Mouse (Mus musculus): ENCODE data around the gene Ggt1. TPM values are rescaled to one million over a fixed set of nuclear protein-coding genes. Genes with fewer than 3 reads are reported as not detected.

Gene Ggt1
- polyA plus RNA-seq, 1 experiment = 0.06 TPM

DNA sequence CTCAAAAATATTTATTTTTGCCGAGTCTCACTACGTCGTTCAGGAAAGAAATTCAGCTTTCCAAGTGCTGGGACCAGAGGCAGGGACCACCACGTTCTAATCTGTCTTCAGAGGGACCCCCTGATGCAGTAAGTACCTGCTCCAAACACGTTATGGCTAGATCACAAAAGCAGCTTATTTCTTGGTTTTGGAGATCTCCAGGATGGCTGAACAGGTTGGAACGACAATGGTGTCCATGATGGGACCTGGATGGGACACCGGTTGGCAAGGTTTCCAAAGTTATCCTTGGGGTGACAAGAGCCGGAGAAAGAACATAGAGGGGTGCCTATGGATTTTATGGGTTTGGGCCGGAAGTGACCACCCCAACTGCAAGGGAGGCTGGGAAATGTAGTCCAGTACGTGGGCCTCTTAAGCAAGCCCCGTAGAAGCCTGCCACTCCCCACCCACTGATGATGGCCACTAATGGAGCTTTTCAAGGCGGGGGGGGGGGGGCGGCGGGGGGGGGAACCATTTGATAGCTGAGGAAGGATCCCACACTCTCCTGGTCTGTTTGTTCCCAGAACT, 72.3 kb downstream of the Ggt1 start:
- H3K79me2 ChIP-seq (ENCODE audit: control insufficient read depth, insufficient read depth) = no peaks in the 10 kb centered on the region
- H3K27me3 ChIP-seq (ENCODE audit: control insufficient read depth, insufficient read depth, insufficient read length) = peaks cover 13% of the 10 kb centered on the region
- no peaks in the 10 kb centered on the region for H3K36me3 ChIP-seq (ENCODE audit: control insufficient read depth, insufficient read depth)
- H3K4me3 ChIP-seq = no peak overlapping the region
- TF ChIP-seq USF1 (IDR thresholded peaks at IDR 0.05; ENCODE audit: low read depth) (no peak), E2F4 (IDR thresholded peaks at IDR 0.05; ENCODE audit: insufficient read depth) (no peak), TCF3 (IDR thresholded peaks at IDR 0.05; ENCODE audit: insufficient read length, low read depth) (no peak), MYOD1 (IDR thresholded peaks at IDR 0.05; ENCODE audit: control insufficient read depth in 1 of 3, insufficient read length in 2 of 3, low read depth in 2 of 3) (no peak), REST (IDR thresholded peaks at IDR 0.05; ENCODE audit: insufficient read depth, insufficient read length) (no peak), POLR2A (IDR thresholded peaks at IDR 0.05; ENCODE audit: insufficient read length, low read depth) (no peak), MYOG (IDR thresholded peaks at IDR 0.05; ENCODE audit: control insufficient read depth in 1 of 3, insufficient read depth in 1 of 3, insufficient read length in 2 of 3, low read depth in 2 of 3) (no peak), MAX (IDR thresholded peaks at IDR 0.05; ENCODE audit: low read depth) (no peak), POLR2AphosphoS2 (IDR thresholded peaks at IDR 0.05; ENCODE audit: insufficient read length, low read depth) (no peak), SRF (IDR thresholded peaks at IDR 0.05; ENCODE audit: control insufficient read depth, insufficient read length, low read depth) (no peak), CEBPB (IDR thresholded peaks at IDR 0.05; ENCODE audit: insufficient read depth, poor library complexity, severe bottlenecking) (no peak), TCF12 (IDR thresholded peaks at IDR 0.05; ENCODE audit: insufficient read depth, poor library complexity, severe bottlenecking) (no peak)
- H3K4me2 ChIP-seq (ENCODE audit: low read depth) = no peak overlapping the region
- no peak overlapping the region for H3ac ChIP-seq (ENCODE audit: control insufficient read depth, insufficient read length)

DNA sequence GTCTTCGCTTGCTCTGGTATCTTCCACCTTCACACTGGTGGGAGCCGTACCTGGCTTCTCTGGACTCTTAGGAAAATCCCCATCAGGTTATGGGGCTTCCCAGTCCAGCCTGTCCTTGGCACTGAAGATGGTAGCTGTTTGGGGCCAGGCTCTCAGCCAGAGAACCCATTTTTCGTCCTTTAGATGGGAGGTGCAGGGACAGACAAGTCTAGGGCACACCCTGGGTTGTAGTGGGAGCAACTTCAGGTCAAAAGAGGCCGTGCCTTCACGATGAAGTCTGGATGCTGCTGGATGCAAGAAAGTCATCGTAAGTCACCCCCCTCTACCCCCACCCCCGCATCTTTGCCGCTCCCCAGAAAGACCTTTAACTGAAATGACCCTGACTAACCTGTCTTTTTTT, 73.2 kb downstream of the Ggt1 start:
- TF ChIP-seq CEBPB (IDR thresholded peaks at IDR 0.05; ENCODE audit: insufficient read depth, poor library complexity, severe bottlenecking) (no peak), TCF12 (IDR thresholded peaks at IDR 0.05; ENCODE audit: insufficient read depth, poor library complexity, severe bottlenecking) (no peak)
- Histone ChIP-seq H3ac (ENCODE audit: control insufficient read depth, insufficient read length) (no peak overlapping the region), H3K27me3 (ENCODE audit: control insufficient read depth, insufficient read depth, insufficient read length) (peaks cover 17% of the 10 kb centered on the region), H3K4me3 (no peak overlapping the region), H3K36me3 (ENCODE audit: control insufficient read depth, insufficient read depth) (no peaks in the 10 kb centered on the region), H3K79me2 (ENCODE audit: control insufficient read depth, insufficient read depth) (no peaks in the 10 kb centered on the region), H3K4me2 (ENCODE audit: low read depth) (no peak overlapping the region)

DNA sequence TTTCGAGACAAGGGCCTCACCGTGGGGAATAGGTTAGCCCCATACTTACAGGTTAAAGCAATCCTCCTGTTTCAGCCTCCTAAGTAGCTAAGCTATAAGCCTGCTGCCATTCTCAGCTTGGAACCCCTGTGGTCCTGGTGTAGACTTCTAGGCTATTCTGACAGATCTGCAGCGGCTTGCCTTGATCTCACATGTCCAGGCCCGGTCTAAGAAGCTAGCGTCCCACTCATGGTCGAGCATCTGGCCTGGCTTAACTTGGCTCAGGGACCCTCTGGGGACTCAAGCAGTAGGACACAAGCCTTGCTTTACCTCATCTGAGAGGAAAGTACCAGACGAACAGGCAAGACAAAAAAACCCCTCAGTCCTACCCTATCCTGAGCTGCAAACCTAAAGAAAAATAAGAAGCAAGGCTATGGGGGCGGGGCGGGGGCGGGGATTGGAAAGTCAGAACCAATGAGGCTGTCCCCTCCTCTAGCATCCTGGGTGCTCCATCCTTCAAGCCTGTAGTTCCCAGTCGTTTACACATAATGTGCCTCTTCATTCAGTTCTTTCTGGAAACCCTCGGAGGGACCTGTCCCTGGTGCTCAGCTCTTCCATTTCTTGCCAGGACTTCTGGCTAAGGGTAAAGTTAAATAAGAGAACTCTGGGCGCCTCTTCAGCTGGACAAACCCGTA, 73.8 kb downstream of the Ggt1 start:
- Histone ChIP-seq H3K4me3 (no peak overlapping the region), H3ac (ENCODE audit: control insufficient read depth, insufficient read length) (no peak overlapping the region)
- TF ChIP-seq SRF (IDR thresholded peaks at IDR 0.05; ENCODE audit: control insufficient read depth, insufficient read length, low read depth) = no peak
- no peak for TF ChIP-seq MYOG (IDR thresholded peaks at IDR 0.05; ENCODE audit: control insufficient read depth in 1 of 3, insufficient read depth in 1 of 3, insufficient read length in 2 of 3, low read depth in 2 of 3)
- no peak for TF ChIP-seq CEBPB (IDR thresholded peaks at IDR 0.05; ENCODE audit: insufficient read depth, poor library complexity, severe bottlenecking)
- TF ChIP-seq USF1 (IDR thresholded peaks at IDR 0.05; ENCODE audit: low read depth) = no peak
- TF ChIP-seq E2F4 (IDR thresholded peaks at IDR 0.05; ENCODE audit: insufficient read depth) = no peak
- no peak for TF ChIP-seq POLR2A (IDR thresholded peaks at IDR 0.05; ENCODE audit: insufficient read length, low read depth)
- no peak for TF ChIP-seq MAX (IDR thresholded peaks at IDR 0.05; ENCODE audit: low read depth)
- no peak for TF ChIP-seq REST (IDR thresholded peaks at IDR 0.05; ENCODE audit: insufficient read depth, insufficient read length)
- TF ChIP-seq TCF12 (IDR thresholded peaks at IDR 0.05; ENCODE audit: insufficient read depth, poor library complexity, severe bottlenecking) = no peak
- TF ChIP-seq TCF3 (IDR thresholded peaks at IDR 0.05; ENCODE audit: insufficient read length, low read depth) = no peak
- no peak for TF ChIP-seq POLR2AphosphoS2 (IDR thresholded peaks at IDR 0.05; ENCODE audit: insufficient read length, low read depth)
- no peak for TF ChIP-seq MYOD1 (IDR thresholded peaks at IDR 0.05; ENCODE audit: control insufficient read depth in 1 of 3, insufficient read length in 2 of 3, low read depth in 2 of 3)

DNA sequence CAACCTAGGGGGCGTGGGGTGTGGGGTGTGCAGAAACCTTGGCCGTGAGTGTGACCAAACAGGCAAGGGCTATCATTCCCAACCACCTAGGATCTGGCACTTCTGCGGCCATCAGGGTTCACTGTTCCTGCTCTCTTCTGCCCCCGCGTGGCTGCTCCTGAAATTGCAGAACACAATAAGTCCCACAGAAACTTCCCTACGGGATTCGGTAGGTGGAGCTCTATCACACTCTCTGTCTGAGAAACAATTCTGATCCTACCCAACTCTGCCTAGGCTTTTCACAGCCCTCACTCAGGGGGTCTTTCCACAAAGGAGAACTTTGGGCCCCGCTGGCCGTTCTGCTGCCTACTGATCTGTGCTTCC, 74.3 kb downstream of the Ggt1 start:
- peaks cover 17% of the 10 kb centered on the region for H3K27me3 ChIP-seq (ENCODE audit: control insufficient read depth, insufficient read depth, insufficient read length)
- H3ac ChIP-seq (ENCODE audit: control insufficient read depth, insufficient read length) = no peak overlapping the region
- H3K36me3 ChIP-seq (ENCODE audit: control insufficient read depth, insufficient read depth) = no peaks in the 10 kb centered on the region
- H3K79me2 ChIP-seq (ENCODE audit: control insufficient read depth, insufficient read depth) = no peaks in the 10 kb centered on the region
- no peak for TF ChIP-seq POLR2AphosphoS2 (IDR thresholded peaks at IDR 0.05; ENCODE audit: insufficient read length, low read depth)
- TF ChIP-seq CEBPB (IDR thresholded peaks at IDR 0.05; ENCODE audit: insufficient read depth, poor library complexity, severe bottlenecking) = no peak
- no peak for TF ChIP-seq USF1 (IDR thresholded peaks at IDR 0.05; ENCODE audit: low read depth)
- TF ChIP-seq POLR2A (IDR thresholded peaks at IDR 0.05; ENCODE audit: insufficient read length, low read depth) = no peak
- TF ChIP-seq MAX (IDR thresholded peaks at IDR 0.05; ENCODE audit: low read depth) = no peak
- TF ChIP-seq MYOG (IDR thresholded peaks at IDR 0.05; ENCODE audit: control insufficient read depth in 1 of 3, insufficient read depth in 1 of 3, insufficient read length in 2 of 3, low read depth in 2 of 3) = no peak
- no peak for TF ChIP-seq TCF3 (IDR thresholded peaks at IDR 0.05; ENCODE audit: insufficient read length, low read depth)
- TF ChIP-seq MYOD1 (IDR thresholded peaks at IDR 0.05; ENCODE audit: control insufficient read depth in 1 of 3, insufficient read length in 2 of 3, low read depth in 2 of 3) = no peak
- no peak for TF ChIP-seq TCF12 (IDR thresholded peaks at IDR 0.05; ENCODE audit: insufficient read depth, poor library complexity, severe bottlenecking)
- no peak for TF ChIP-seq REST (IDR thresholded peaks at IDR 0.05; ENCODE audit: insufficient read depth, insufficient read length)
- TF ChIP-seq E2F4 (IDR thresholded peaks at IDR 0.05; ENCODE audit: insufficient read depth) = no peak
- no peak for TF ChIP-seq SRF (IDR thresholded peaks at IDR 0.05; ENCODE audit: control insufficient read depth, insufficient read length, low read depth)
- H3K4me2 ChIP-seq (ENCODE audit: low read depth) = no peak overlapping the region
- H3K4me3 ChIP-seq = no peak overlapping the region

More for the DNA sequence above, 73.8 kb downstream of the Ggt1 start:
- Histone ChIP-seq H3K36me3 (ENCODE audit: control insufficient read depth, insufficient read depth) (no peaks in the 10 kb centered on the region), H3K4me2 (ENCODE audit: low read depth) (no peak overlapping the region), H3K27me3 (ENCODE audit: control insufficient read depth, insufficient read depth, insufficient read length) (peaks cover 17% of the 10 kb centered on the region), H3K79me2 (ENCODE audit: control insufficient read depth, insufficient read depth) (no peaks in the 10 kb centered on the region)

Other genes starting within 250 kb of the Ggt1 start
- gene Adora2a, start 244.7 kb upstream of the Ggt1 start, polyA plus RNA-seq (2012; fragmentation: generic; extraction: Trizol) = 1.3 TPM
- 0.04 TPM for gene Upb1, start 160.5 kb upstream of the Ggt1 start, polyA plus RNA-seq (2012; fragmentation: generic; extraction: Trizol)
- gene Snrpd3, start 44.1 kb upstream of the Ggt1 start, polyA plus RNA-seq (2012; fragmentation: generic; extraction: Trizol) = 195 TPM
- gene Gucd1, start 43.6 kb upstream of the Ggt1 start, polyA plus RNA-seq (2012; fragmentation: generic; extraction: Trizol) = 17.5 TPM
- 1.1 TPM for gene Lrrc75b, start 1.3 kb upstream of the Ggt1 start, polyA plus RNA-seq (2012; fragmentation: generic; extraction: Trizol)
- 0.22 TPM for gene Ggt5, start 27.7 kb downstream of the Ggt1 start, polyA plus RNA-seq (2012; fragmentation: generic; extraction: Trizol)
- 0.12 TPM for gene Susd2, start 82.4 kb downstream of the Ggt1 start, polyA plus RNA-seq (2012; fragmentation: generic; extraction: Trizol)
- 24.0 TPM for gene Cabin1, start 202.7 kb downstream of the Ggt1 start, polyA plus RNA-seq (2012; fragmentation: generic; extraction: Trizol)
- gene Ddt, start 211.8 kb downstream of the Ggt1 start, polyA plus RNA-seq (2012; fragmentation: generic; extraction: Trizol) = 64.2 TPM
- not detected for gene Gm20441, start 219.3 kb downstream of the Ggt1 start, polyA plus RNA-seq (2012; fragmentation: generic; extraction: Trizol)
- 0.13 TPM for gene Gstt3, start 219.8 kb downstream of the Ggt1 start, polyA plus RNA-seq (2012; fragmentation: generic; extraction: Trizol)
- gene Gstt1, start 237.0 kb downstream of the Ggt1 start, polyA plus RNA-seq (2012; fragmentation: generic; extraction: Trizol) = 1.3 TPM